Mouse (Mus musculus): ENCODE data around the gene Terf2ip.

DNA sequence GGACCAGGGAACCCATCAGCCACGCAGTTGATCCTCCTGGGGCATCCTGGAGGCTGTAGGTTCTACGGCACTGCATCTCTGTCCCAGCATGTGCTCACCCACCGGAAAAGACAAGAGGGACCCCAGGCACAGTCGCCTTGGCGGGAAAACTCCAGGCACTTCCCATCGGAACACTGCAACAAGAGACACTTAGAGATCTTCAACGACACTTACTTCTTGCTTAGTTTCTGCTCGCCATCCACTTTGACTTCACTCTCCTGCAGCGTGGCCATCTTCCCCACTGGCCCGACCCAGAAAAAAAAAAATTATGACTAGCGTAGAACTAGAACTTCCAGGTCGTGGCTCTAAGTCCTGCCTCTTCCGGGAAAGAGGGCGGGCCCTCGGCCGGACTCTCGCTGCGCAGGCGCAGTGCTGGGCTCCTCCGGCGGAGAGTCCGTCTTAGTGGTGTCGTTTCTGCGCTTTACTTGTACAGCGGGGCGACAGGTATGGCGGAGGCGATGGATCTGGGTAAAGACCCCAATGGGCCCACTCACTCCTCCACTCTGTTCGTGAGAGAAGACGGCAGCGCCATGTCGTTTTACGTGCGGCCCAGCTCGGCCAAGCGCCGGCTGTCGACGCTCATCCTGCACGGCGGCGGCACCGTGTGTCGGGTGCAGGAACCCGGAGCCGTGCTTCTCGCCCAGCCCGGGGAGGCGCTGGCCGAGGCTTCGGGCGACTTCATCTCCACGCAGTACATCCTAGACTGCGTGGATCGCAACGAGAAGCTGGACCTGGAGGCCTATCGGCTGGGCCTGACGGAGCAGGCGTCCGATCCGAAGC, at the start of gene Terf2ip, which contains the start of gene Kars:
- no peak for TF ChIP-seq CTCF (IDR thresholded peaks at IDR 0.05; ENCODE audit: control insufficient read depth, insufficient read depth, insufficient read length)
- TF ChIP-seq MYOG (IDR thresholded peaks at IDR 0.05; ENCODE audit: control insufficient read depth, extremely low read depth, insufficient read length): no peak
- TF ChIP-seq CEBPB (IDR thresholded peaks at IDR 0.05; ENCODE audit: low read depth): no peak

All from C2C12 (cell line).